Mouse (Mus musculus) megakaryocyte, embryonic 14.5 days (primary cell): Measurements from ENCODE around the gene 1700016D06Rik. TPM values are rescaled to one million over a fixed set of nuclear protein-coding genes. Genes with fewer than 3 reads are reported as not detected.

ENCODE experiments used
- H3K27me3 ChIP-seq: replicated peaks from 2 replicates; pipeline ENCODE3; 2012; ENCODE audit warnings: inconsistent platforms
- H3K36me3 ChIP-seq: replicated peaks from 2 replicates; pipeline ENCODE3; 2012; ENCODE audit warnings: low read length, inconsistent platforms, mixed read lengths
- H3K4me1 ChIP-seq: 2 replicates; pipeline ENCODE4 v1.6.1; 2012; ENCODE audit warnings: inconsistent platforms
- H3K4me3 ChIP-seq: replicated peaks from 2 replicates; pipeline ENCODE3; 2012; ENCODE audit warnings: moderate library complexity, mild to moderate bottlenecking, inconsistent platforms
- H3K9me3 ChIP-seq: 2 replicates; pipeline ENCODE4 v1.6.1; 2012; ENCODE audit warnings: inconsistent platforms
- FLI1 ChIP-seq: IDR thresholded peaks from 2 replicates; pipeline ENCODE4 v1.6.1; 2012; ENCODE audit warnings: low read length, inconsistent platforms, mixed read lengths
- GATA1 ChIP-seq: IDR thresholded peaks from 3 replicates; pipeline ENCODE4 v1.6.1; 2012; ENCODE audit warnings: mixed read lengths, low read length, inconsistent platforms, borderline replicate concordance
- polyA plus RNA-seq: library from polyadenylated mRNA; stranded (reverse); fragments of >175 nt; gene quantifications from 2 replicates; pipeline ENCODE4 v1.2.3, GENCODE M21; 2012; ENCODE audit warnings: low replicate concordance; ENCODE audit not compliant: insufficient read depth

Gene 1700016D06Rik
- polyA plus RNA-seq, 1 experiment = not detected

- peaks cover 24% of the 10 kb centered on the region for H3K4me1 ChIP-seq
- TF ChIP-seq FLI1 (no peak), GATA1 (no peak)
- no peaks in the 10 kb centered on the region for H3K9me3 ChIP-seq
- no peak overlapping the region for H3K4me3 ChIP-seq
- no peaks in the 10 kb centered on the region for H3K27me3 ChIP-seq
- peaks cover 15% of the 10 kb centered on the region for H3K36me3 ChIP-seq
Observed at GRCm38 (mm10) chr8:11637531-11637930, 63.3 kb downstream of the 1700016D06Rik start.

GRCm38 (mm10) chr8:11636324-11637057 is 64.4 kb downstream of the 1700016D06Rik start:
- H3K4me1 ChIP-seq = peaks cover 32% of the 10 kb centered on the region
- peaks cover 22% of the 10 kb centered on the region for H3K36me3 ChIP-seq
- H3K9me3 ChIP-seq = no peaks in the 10 kb centered on the region
- TF ChIP-seq GATA1 = no peak
- no peak for TF ChIP-seq FLI1
- H3K4me3 ChIP-seq = peak overlapping the region; percentile 99
- no peaks in the 10 kb centered on the region for H3K27me3 ChIP-seq

- H3K36me3 ChIP-seq = peaks cover 26% of the 10 kb centered on the region
- no peak for TF ChIP-seq GATA1
- TF ChIP-seq FLI1 = no peak
- H3K27me3 ChIP-seq = no peaks in the 10 kb centered on the region
- H3K9me3 ChIP-seq = no peaks in the 10 kb centered on the region
- H3K4me1 ChIP-seq = peaks cover 39% of the 10 kb centered on the region
- H3K4me3 ChIP-seq = peak within 1 kb of the TSS; percentile 99
Observed at GRCm38 (mm10) chr8:11635611-11636081, 65.2 kb downstream of the 1700016D06Rik start, which contains the start of gene Ankrd10. Gene Ankrd10 (minus strand): TSS chr8:11635757.

GRCm38 (mm10) chr8:11635012-11635577 is 65.8 kb downstream of the 1700016D06Rik start:
- peaks cover 43% of the 10 kb centered on the region for H3K4me1 ChIP-seq
- H3K36me3 ChIP-seq = peaks cover 30% of the 10 kb centered on the region
- no peak for TF ChIP-seq GATA1
- TF ChIP-seq FLI1 = no peak
- no peaks in the 10 kb centered on the region for H3K27me3 ChIP-seq
- H3K4me3 ChIP-seq = peak overlapping the region; percentile 99
- no peaks in the 10 kb centered on the region for H3K9me3 ChIP-seq

GRCm38 (mm10) chr8:11634331-11635011 is 66.4 kb downstream of the 1700016D06Rik start:
- TF ChIP-seq FLI1 (no peak), GATA1 (no peak)
- peaks cover 48% of the 10 kb centered on the region for H3K4me1 ChIP-seq
- H3K9me3 ChIP-seq = no peaks in the 10 kb centered on the region
- peaks cover 36% of the 10 kb centered on the region for H3K36me3 ChIP-seq
- no peaks in the 10 kb centered on the region for H3K27me3 ChIP-seq
- peak overlapping the region; percentile 99 for H3K4me3 ChIP-seq

GRCm38 (mm10) chr8:11633414-11633813 is 67.4 kb downstream of the 1700016D06Rik start:
- Histone ChIP-seq H3K27me3 (no peaks in the 10 kb centered on the region), H3K9me3 (no peaks in the 10 kb centered on the region), H3K36me3 (peaks cover 43% of the 10 kb centered on the region), H3K4me1 (peaks cover 53% of the 10 kb centered on the region), H3K4me3 (peak overlapping the region; percentile 81)
- TF ChIP-seq FLI1 (no peak), GATA1 (no peak)

- H3K4me3 ChIP-seq = no peak overlapping the region
- peaks cover 52% of the 10 kb centered on the region for H3K36me3 ChIP-seq
- H3K4me1 ChIP-seq = peaks cover 56% of the 10 kb centered on the region
- H3K9me3 ChIP-seq = no peaks in the 10 kb centered on the region
- H3K27me3 ChIP-seq = no peaks in the 10 kb centered on the region
- TF ChIP-seq FLI1 (no peak), GATA1 (no peak)
Observed at GRCm38 (mm10) chr8:11632406-11632805, 68.5 kb downstream of the 1700016D06Rik start.

GRCm38 (mm10) chr8:11629206-11629605 is 71.7 kb downstream of the 1700016D06Rik start:
- Histone ChIP-seq H3K27me3 (no peaks in the 10 kb centered on the region), H3K9me3 (no peaks in the 10 kb centered on the region), H3K36me3 (peaks cover 82% of the 10 kb centered on the region), H3K4me1 (peaks cover 64% of the 10 kb centered on the region), H3K4me3 (no peak overlapping the region)
- TF ChIP-seq FLI1 (no peak), GATA1 (no peak)

GRCm38 (mm10) chr8:11628506-11629132 is 72.2 kb downstream of the 1700016D06Rik start:
- Histone ChIP-seq H3K36me3 (peaks cover 87% of the 10 kb centered on the region), H3K4me3 (no peak overlapping the region), H3K9me3 (no peaks in the 10 kb centered on the region), H3K27me3 (no peaks in the 10 kb centered on the region), H3K4me1 (peaks cover 58% of the 10 kb centered on the region)
- TF ChIP-seq FLI1 = no peak
- no peak for TF ChIP-seq GATA1

GRCm38 (mm10) chr8:11627717-11628116 is 73.1 kb downstream of the 1700016D06Rik start:
- Histone ChIP-seq H3K4me3 (no peak overlapping the region), H3K36me3 (peaks cover 92% of the 10 kb centered on the region), H3K9me3 (no peaks in the 10 kb centered on the region), H3K4me1 (peaks cover 49% of the 10 kb centered on the region), H3K27me3 (no peaks in the 10 kb centered on the region)
- TF ChIP-seq GATA1 (no peak), FLI1 (no peak)
